Mouse (Mus musculus) frontal cortex, postnatal 10 days (tissue): ENCODE measurements around the gene Iqgap2.

ENCODE experiments used
- DNase-seq, 2 experiments: peaks; one replicate each; pipeline ENCODE4 v3.0.0; 2022; ENCODE audit warnings: low spot score in 2 of 2, mixed read lengths in 1 of 2

The Iqgap2 gene

GRCm38 (mm10) chr13:95618859-95619258, 272.9 kb downstream of the Iqgap2 start:
- no peak for DNase-seq

GRCm38 (mm10) chr13:95618309-95618712, 273.4 kb downstream of the Iqgap2 start, which contains the start of gene F2r:
TSS of gene F2r (minus strand) at chr13:95618487.
- peak; percentile 32 to 66 for DNase-seq

GRCm38 (mm10) chr13:95617671-95618171, 274.0 kb downstream of the Iqgap2 start:
- DNase-seq, result no peak

GRCm38 (mm10) chr13:95617082-95617670, 274.5 kb downstream of the Iqgap2 start:
- DNase-seq, result no peak

GRCm38 (mm10) chr13:95616512-95616911, 275.2 kb downstream of the Iqgap2 start:
- no peak for DNase-seq

- no peak for DNase-seq
These were observed 277.0 kb downstream of the Iqgap2 start for GRCm38 (mm10) chr13:95614757-95615156.

GRCm38 (mm10) chr13:95612243-95612642, 279.5 kb downstream of the Iqgap2 start:
- no peak for DNase-seq

- DNase-seq, result no peak
These were observed 280.0 kb downstream of the Iqgap2 start for GRCm38 (mm10) chr13:95611752-95612151.

- DNase-seq, result no peak
These were observed 280.7 kb downstream of the Iqgap2 start for GRCm38 (mm10) chr13:95610786-95611562.

- DNase-seq, result no peak
These were observed 282.7 kb downstream of the Iqgap2 start for GRCm38 (mm10) chr13:95609088-95609420.

GRCm38 (mm10) chr13:95608416-95609087, 283.2 kb downstream of the Iqgap2 start:
- DNase-seq, result no peak

GRCm38 (mm10) chr13:95607019-95607418, 284.7 kb downstream of the Iqgap2 start:
- no peak for DNase-seq

GRCm38 (mm10) chr13:95604288-95604687, 287.4 kb downstream of the Iqgap2 start:
- no peak for DNase-seq

GRCm38 (mm10) chr13:95599833-95600359, 291.8 kb downstream of the Iqgap2 start:
- no peak for DNase-seq

GRCm38 (mm10) chr13:95598232-95598920, 293.3 kb downstream of the Iqgap2 start:
- DNase-seq, result no peak

- DNase-seq, result no peak
These were observed 294.1 kb downstream of the Iqgap2 start for GRCm38 (mm10) chr13:95597578-95597977.

GRCm38 (mm10) chr13:95596689-95597088, 295.0 kb downstream of the Iqgap2 start:
- no peak for DNase-seq

GRCm38 (mm10) chr13:95595921-95596320, 295.8 kb downstream of the Iqgap2 start:
- no peak for DNase-seq

GRCm38 (mm10) chr13:95595411-95595810, 296.3 kb downstream of the Iqgap2 start:
- DNase-seq, result no peak

- DNase-seq, result no peak
These were observed 298.9 kb downstream of the Iqgap2 start for GRCm38 (mm10) chr13:95592860-95593259.

- no peak for DNase-seq
These were observed 300.1 kb downstream of the Iqgap2 start for GRCm38 (mm10) chr13:95591606-95592005.

- DNase-seq, result no peak
These were observed 304.1 kb downstream of the Iqgap2 start for GRCm38 (mm10) chr13:95587628-95588027.
